Mouse (Mus musculus): ENCODE data around the gene H2al1c. TPM values are rescaled to one million over a fixed set of nuclear protein-coding genes. Genes with fewer than 3 reads are reported as not detected.
A peak's percentile ranks its signal among the peaks of the same experiment; 100 is the strongest.
"Not testable (repeated sequence)": the region's sequence is repeated elsewhere in the genome, so short reads cannot be mapped to it uniquely, and the experiment has no call there.

Gene H2al1c
- not detected for total RNA-seq (2021)
- long read RNA-seq, experiment 1: 0 reads
- long read RNA-seq, experiment 2: 0 reads

DNA sequence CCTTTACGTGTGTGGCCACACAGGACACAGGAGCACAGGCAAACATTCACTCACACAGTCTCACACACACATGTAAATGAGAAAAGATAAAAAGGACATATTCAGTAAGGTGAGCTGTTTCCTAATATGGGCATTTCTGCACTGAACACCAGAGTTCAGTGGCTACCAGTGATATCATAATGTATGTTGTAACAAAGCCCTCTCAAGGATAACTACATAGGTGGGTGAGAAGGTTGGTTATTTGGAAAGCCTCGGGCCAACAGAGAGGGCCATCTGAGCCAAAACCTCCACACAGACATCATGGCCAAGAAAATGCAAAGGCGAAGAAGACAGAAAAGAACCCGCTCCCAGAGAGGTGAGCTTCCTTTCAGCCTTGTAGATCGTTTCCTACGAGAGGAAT, at the start of gene H2al1c:
Gene H2al1c, plus strand, starts transcription at position 301 of the 400 bp plus-strand sequence.
- DNase-seq: not testable (repeated sequence)

DNA sequence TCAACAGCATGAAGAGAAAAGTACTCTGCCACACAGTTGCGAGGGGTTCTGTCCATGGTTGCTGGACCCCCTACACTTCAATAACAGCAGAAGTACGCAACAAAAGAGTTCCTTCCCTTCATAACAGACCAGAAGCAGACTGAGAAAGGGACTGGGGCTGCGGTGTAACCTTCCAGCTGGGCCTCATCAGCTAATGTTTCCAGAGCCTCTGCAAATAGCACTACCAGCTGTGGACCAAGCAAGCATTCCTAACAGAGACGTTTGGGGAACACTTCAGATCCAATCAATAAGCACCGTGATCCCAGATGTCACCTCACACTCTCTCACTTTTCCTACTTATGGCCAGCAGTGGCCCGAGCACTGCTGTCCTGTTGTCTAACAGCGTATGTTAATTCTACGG, 40.5 kb upstream of the H2al1c start:
- no peak for DNase-seq

DNA sequence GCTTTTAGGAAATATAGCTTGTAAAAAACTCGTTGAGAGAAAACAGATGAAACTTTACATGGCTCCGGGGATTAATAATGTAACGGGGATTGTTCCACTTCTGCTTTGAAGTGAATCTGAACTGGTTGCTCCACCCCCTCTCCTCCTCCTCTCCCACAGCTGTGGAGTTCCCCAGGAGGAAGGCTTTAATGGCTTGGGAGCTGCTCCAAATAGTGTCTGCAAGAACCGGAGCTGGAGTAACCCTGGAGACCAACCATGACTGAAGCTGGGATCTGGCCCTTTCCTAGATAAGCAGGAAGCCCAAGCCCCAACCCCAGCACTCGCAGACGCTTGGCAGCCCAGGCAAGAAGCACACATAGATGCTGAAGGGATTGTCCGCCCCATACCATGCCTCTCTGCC, 37.7 kb upstream of the H2al1c start:
- DNase-seq: peak; percentile 11

DNA sequence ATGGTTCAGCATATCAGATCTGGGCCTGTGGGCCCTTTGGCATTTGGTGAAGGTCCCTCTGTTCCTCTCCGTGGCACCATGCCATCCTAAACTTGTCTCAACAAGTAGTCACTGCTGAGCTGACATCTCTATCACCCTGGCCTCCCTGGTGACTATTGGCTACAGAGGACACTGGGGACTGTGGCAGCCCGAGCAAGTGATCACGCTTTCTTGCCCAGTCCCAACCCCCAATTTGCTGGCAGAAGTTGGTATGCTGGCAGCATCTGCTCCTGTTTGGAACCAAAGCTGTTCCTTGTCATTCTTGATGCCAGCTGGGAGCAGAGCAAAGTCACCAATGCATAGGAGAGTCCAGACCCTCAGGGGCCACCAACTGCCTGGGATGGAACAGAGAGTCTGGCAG, 36.4 kb upstream of the H2al1c start:
- DNase-seq: no peak

DNA sequence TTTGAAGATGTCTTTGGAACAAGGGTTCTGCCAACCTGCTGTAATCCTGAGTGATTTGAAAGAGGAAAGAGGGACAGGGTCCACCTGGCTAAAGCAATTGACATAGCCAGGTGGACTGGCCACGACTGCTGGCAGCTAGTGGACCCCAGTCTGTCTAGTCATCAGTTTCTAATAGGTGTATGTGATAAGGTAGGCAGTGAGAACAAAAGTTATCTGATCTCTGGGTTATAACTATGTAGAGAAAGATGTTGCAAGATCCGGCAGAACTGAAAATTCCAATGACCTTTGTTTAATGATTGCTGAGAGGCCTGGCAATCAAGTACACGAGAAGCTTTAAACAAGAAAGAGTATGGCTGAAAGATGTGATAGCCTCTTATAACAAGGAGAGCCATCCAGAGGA, 32.3 kb upstream of the H2al1c start:
- no peak for DNase-seq

DNA sequence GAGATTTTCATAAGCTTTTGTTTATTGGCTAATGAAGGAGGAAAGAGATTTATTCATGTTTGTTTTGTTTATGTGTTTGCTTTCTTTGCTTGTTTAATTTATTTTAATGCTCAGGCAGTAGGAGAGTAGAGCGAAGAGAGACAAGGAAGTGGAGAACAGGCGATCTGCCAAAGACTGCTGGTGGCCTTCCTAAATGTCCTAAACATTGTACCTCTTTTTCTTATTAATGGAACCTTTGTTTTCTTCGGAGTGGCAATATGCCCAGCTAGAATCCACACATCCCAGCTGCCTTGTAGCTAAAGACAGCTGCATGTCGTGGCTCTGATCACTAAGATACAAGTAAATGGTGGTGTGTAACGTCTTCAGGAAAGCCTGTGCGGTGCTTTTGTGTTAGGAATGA, 28.4 kb upstream of the H2al1c start:
- DNase-seq: no peak

DNA sequence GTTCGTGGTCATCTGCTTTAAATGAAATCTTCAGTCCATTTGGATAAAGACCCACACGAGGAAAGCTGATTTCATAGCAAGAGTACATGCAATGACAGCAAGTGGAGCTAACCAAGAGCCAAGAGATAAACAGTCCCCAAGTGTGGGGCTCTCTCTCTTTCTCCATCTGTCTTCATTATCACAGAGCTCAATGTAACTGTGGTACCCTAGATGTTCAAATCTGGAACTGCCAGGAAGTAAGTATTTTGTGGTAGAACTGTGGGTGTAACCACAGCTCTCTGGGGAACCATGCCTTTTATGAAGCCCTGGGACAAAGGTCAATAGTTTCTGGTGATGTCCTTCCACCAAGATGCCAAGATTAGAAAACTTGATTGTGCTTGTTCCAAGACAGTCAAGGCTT, 24.7 kb upstream of the H2al1c start:
- no peak for DNase-seq

DNA sequence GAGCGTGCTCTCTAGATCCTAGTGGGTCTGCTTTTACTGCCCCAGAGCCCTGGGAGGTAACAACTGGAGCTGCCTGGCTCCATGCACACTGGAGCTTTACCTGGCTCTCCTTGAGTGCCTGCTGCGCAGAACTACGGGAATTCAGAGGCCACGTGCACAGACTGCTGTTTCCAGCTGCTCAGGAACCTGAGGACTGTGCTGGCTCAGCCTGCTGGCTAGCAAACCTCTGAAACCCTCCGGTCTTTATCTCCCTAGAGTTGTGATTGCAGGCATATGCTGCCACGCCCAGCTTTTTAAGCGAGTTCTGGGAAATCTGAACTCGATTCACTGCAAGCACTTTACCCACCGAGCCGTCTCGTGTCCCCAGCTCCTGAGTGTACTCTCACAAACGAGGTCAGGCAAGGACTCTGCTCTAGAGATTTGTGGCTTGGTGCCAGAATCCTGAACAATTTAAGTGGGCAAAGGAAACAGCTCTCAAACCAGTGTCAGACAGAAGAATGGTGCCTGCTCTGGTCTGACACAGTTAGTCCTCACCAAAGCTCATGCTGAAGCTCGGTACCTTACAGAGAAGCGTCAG, 17.1 kb upstream of the H2al1c start:
- no peak for DNase-seq

DNA sequence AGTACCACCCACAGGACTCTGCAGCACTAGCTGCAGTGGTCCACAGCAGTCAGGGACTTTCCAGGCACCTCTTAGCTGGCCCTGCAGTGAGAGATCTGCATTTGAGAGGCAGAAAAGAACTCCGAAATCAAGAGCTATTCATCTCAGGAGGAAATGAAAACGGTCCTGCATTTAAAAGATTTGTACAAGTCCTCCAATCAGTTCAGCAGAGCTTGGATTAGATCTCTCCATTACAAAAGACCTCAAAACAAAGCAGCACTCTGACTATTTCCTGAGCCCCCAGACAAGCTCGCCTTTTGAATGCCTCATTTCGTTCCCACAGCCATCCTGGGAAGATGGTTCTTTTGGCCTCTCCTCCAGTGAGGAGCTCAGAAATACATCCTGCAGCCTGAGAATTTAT, 16.2 kb upstream of the H2al1c start:
- no peak for DNase-seq

DNA sequence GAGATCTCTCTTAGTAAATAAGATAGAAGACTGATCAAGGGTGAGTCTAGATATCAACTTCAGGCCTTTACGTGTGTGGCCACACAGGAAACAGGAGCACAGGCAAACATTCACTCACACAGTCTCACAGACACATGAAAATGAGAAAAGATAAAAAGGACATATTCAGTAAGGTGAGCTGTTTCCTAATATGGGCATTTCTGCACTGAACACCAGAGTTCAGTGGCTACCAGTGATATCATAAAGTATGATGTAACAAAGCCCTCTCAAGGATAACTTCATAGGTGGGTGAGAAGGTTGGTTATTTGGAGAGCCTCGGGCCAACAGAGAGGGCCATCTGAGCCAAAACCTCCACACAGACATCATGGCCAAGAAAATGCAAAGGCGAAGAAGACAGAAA, 6.5 kb upstream of the H2al1c start, which contains the start of gene H2al1a:
Gene H2al1a, plus strand, starts transcription at position 301 of the 400 bp plus-strand sequence.
- not testable (repeated sequence) for DNase-seq

DNA sequence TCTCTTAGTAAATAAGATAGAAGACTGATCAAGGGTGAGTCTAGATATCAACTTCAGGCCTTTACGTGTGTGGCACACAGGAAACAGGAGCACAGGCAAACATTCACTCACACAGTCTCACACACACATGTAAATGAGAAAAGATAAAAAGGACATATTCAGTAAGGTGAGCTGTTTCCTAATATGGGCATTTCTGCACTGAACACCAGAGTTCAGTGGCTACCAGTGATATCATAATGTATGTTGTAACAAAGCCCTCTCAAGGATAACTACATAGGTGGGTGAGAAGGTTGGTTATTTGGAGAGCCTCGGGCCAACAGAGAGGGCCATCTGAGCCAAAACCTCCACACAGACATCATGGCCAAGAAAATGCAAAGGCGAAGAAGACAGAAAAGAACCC, 3.3 kb upstream of the H2al1c start, which contains the start of gene H2al1b:
Gene H2al1b, plus strand, starts transcription at position 301 of the 400 bp plus-strand sequence.
- DNase-seq: not testable (repeated sequence)

DNA sequence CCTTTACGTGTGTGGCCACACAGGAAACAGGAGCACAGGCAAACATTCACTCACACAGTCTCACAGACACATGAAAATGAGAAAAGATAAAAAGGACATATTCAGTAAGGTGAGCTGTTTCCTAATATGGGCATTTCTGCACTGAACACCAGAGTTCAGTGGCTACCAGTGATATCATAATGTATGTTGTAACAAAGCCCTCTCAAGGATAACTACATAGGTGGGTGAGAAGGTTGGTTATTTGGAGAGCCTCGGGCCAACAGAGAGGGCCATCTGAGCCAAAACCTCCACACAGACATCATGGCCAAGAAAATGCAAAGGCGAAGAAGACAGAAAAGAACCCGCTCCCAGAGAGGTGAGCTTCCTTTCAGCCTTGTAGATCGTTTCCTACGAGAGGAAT, 3.1 kb downstream of the H2al1c start, which contains the start of gene H2al1d:
Gene H2al1d, plus strand, starts transcription at position 301 of the 400 bp plus-strand sequence.
- DNase-seq: not testable (repeated sequence)

DNA sequence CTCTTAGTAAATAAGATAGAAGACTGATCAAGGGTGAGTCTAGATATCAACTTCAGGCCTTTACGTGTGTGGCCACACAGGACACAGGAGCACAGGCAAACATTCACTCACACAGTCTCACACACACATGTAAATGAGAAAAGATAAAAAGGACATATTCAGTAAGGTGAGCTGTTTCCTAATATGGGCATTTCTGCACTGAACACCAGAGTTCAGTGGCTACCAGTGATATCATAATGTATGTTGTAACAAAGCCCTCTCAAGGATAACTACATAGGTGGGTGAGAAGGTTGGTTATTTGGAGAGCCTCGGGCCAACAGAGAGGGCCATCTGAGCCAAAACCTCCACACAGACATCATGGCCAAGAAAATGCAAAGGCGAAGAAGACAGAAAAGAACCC, 6.2 kb downstream of the H2al1c start, which contains the start of gene H2al1e:
Gene H2al1e, plus strand, starts transcription at position 301 of the 400 bp plus-strand sequence.
- not testable (repeated sequence) for DNase-seq

DNA sequence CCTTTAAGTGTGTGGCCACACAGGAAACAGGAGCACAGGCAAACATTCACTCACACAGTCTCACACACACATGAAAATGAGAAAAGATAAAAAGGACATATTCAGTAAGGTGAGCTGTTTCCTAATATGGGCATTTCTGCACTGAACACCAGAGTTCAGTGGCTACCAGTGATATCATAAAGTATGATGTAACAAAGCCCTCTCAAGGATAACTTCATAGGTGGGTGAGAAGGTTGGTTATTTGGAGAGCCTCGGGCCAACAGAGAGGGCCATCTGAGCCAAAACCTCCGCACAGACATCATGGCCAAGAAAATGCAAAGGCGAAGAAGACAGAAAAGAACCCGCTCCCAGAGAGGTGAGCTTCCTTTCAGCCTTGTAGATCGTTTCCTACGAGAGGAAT, 9.4 kb downstream of the H2al1c start, which contains the start of gene H2al1f:
Gene H2al1f, plus strand, starts transcription at position 301 of the 400 bp plus-strand sequence.
- not testable (repeated sequence) for DNase-seq

DNA sequence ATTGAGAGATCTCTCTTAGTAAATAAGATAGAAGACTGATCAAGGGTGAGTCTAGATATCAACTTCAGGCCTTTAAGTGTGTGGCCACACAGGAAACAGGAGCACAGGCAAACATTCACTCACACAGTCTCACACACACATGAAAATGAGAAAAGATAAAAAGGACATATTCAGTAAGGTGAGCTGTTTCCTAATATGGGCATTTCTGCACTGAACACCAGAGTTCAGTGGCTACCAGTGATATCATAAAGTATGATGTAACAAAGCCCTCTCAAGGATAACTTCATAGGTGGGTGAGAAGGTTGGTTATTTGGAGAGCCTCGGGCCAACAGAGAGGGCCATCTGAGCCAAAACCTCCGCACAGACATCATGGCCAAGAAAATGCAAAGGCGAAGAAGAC, 12.5 kb downstream of the H2al1c start, which contains the start of gene H2al1g:
Gene H2al1g, plus strand, starts transcription at position 301 of the 400 bp plus-strand sequence.
- DNase-seq: not testable (repeated sequence)

DNA sequence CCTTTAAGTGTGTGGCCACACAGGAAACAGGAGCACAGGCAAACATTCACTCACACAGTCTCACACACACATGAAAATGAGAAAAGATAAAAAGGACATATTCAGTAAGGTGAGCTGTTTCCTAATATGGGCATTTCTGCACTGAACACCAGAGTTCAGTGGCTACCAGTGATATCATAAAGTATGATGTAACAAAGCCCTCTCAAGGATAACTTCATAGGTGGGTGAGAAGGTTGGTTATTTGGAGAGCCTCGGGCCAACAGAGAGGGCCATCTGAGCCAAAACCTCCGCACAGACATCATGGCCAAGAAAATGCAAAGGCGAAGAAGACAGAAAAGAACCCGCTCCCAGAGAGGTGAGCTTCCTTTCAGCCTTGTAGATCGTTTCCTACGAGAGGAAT, 15.7 kb downstream of the H2al1c start, which contains the start of gene H2al1h:
Gene H2al1h, plus strand, starts transcription at position 301 of the 400 bp plus-strand sequence.
- not testable (repeated sequence) for DNase-seq

DNA sequence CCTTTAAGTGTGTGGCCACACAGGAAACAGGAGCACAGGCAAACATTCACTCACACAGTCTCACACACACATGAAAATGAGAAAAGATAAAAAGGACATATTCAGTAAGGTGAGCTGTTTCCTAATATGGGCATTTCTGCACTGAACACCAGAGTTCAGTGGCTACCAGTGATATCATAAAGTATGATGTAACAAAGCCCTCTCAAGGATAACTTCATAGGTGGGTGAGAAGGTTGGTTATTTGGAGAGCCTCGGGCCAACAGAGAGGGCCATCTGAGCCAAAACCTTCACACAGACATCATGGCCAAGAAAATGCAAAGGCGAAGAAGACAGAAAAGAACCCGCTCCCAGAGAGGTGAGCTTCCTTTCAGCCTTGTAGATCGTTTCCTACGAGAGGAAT, 18.9 kb downstream of the H2al1c start, which contains the start of gene H2al1i:
Gene H2al1i, plus strand, starts transcription at position 301 of the 400 bp plus-strand sequence.
- not testable (repeated sequence) for DNase-seq

DNA sequence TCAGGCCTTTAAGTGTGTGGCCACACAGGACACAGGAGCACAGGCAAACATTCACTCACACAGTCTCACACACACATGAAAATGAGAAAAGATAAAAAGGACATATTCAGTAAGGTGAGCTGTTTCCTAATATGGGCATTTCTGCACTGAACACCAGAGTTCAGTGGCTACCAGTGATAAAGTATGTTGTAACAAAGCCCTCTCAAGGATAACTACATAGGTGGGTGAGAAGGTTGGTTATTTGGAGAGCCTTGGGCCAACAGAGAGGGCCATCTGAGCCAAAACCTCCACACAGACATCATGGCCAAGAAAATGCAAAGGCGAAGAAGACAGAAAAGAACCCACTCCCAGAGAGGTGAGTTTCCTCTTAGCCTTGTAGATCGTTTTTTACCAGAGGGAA, 22.1 kb downstream of the H2al1c start, which contains the start of gene H2al1j:
Gene H2al1j, plus strand, starts transcription at position 301 of the 400 bp plus-strand sequence.
- DNase-seq: not testable (repeated sequence)

DNA sequence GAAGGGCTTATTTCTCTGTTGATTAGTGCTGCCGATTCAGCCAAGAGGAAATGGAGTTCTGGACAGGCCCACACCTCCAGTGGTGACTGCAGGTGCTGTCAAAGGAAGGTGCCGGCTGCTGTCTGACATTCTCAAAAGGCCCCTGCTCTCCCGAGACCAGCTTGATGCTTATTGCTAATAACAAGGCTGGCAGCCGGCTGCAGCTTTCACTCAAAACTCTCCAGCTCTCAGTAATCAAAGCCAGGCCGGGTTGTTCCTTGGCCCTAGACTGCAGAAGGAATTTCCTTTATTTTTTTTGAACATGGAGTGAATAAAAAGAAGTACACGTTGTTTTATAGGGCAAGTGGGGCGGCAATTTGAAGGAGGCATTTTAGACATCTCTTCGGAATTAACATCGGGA, 40.3 kb downstream of the H2al1c start:
- no peak for DNase-seq

DNA sequence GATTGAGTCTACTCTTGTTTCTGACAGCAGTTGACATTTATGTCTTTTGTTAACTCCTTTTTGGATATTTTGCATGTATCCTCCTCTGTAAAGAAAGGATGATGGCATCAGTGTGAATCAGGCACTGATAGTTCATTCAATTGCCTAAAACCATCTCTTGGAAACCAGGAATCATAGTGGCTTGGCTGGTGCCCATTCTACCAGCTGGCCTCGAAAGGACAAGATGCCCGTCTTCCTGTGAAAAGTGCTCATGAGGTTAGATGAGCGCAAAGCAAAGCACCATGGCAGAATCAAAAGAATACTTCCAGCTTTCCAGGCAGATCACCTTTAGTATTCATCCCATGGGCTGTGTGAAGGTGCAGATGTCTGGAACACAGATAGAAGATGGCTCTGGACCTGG, 41.3 kb downstream of the H2al1c start:
- DNase-seq: no peak

Data from gastrocnemius, postnatal 10 days (tissue).